Mouse (Mus musculus): ENCODE measurements around the gene Shank2. TPM values are rescaled to one million over a fixed set of nuclear protein-coding genes. Genes with fewer than 3 reads are reported as not detected.

Gene Shank2
- not detected for polyA plus RNA-seq (2017; shearing (Covaris generic))

DNA sequence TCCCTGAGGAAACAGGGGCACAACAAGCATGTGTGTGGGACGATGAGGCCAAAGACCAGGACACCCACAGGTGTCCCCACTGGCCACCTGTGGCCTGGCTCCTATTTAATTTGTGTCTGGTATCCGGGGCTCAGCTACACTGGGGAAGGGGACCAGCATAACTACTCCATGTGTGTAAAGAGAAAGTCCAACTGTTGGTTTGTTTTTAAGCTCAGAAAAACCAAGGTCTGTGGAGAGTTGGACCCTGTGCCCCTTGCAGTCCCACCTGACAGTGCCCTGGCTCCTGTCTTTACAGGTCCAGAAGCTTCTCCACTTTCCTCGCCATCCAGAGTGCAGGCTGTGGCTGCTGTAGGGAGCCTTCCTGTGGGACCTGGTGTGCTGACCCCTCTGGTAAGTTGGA, at the start of gene Shank2:
Gene Shank2 (plus strand): TSS at position 301 of the 400 bp plus-strand sequence.

DNA sequence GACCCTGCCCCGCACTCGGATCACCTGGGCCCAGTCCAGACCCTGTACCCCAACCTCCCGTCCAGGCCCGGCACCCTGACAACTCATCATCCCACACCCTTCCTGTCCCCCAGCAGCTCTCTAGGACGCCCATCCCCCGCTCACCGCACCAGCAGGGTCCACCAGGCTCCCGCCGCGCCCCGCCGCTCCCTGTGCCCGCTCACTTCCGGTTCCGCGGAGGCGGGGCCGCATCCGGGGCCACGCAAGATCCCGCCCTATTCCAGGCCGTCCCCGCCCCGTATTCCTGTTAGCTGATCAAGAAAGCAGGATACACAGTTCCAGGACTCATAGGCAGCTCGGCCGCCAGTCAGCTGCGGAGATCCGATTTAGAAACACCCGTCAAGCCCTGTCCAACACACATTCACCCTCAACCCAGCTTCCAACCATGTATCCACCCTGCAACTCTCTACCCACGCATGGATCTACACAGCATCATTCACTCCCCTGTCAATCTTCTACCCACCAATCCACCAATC, 468.9 kb downstream of the Shank2 start, which contains the start of gene Cttn:
Gene Cttn (minus strand): TSS at position 465 of the 515 bp plus-strand sequence.

Other genes starting within 250 kb of the Shank2 start
- gene Osbpl5, start 244.9 kb upstream of the Shank2 start, polyA plus RNA-seq (2017; shearing (Covaris generic)), result 16.6 TPM
- not detected for gene Mrgprg, start 234.9 kb upstream of the Shank2 start, polyA plus RNA-seq (2017; shearing (Covaris generic))
- gene Mrgpre, start 217.4 kb upstream of the Shank2 start, polyA plus RNA-seq (2017; shearing (Covaris generic)), result 0.45 TPM
- gene Nadsyn1, start 179.1 kb upstream of the Shank2 start, polyA plus RNA-seq (2017; shearing (Covaris generic)), result 15.8 TPM
- 25.7 TPM for gene Dhcr7, start 178.8 kb upstream of the Shank2 start, polyA plus RNA-seq (2017; shearing (Covaris generic))
- not detected for gene Gm498, start 135.1 kb upstream of the Shank2 start, polyA plus RNA-seq (2017; shearing (Covaris generic))